Mouse (Mus musculus): ENCODE data around the gene Zfp354b.

Gene Zfp354b

GRCm38 (mm10) chr11:50886231-50886932, 45.1 kb downstream of the Zfp354b start:
- DNase-seq (ENCODE audit: low spot score in 2 of 2), result no peak

- no peak for DNase-seq (ENCODE audit: low spot score in 2 of 2)
Measured at GRCm38 (mm10) chr11:50883756-50884155, 47.7 kb downstream of the Zfp354b start.

- no peak for DNase-seq (ENCODE audit: low spot score in 2 of 2)
Measured at GRCm38 (mm10) chr11:50878641-50879040, 52.8 kb downstream of the Zfp354b start.
